Mouse (Mus musculus) lung, postnatal 0 days (tissue): Measurements from ENCODE around the gene Nomo1.

ENCODE experiments used
- CTCF ChIP-seq: IDR thresholded peaks from 2 replicates; pipeline ENCODE4 v1.5.1; 2016; ENCODE audit warnings: antibody characterized with exemption, mild to moderate bottlenecking
- EP300 ChIP-seq: IDR thresholded peaks from 2 replicates; pipeline ENCODE4 v1.6.1; 2016; ENCODE audit warnings: antibody characterized with exemption, mild to moderate bottlenecking, control low read depth

DNA sequence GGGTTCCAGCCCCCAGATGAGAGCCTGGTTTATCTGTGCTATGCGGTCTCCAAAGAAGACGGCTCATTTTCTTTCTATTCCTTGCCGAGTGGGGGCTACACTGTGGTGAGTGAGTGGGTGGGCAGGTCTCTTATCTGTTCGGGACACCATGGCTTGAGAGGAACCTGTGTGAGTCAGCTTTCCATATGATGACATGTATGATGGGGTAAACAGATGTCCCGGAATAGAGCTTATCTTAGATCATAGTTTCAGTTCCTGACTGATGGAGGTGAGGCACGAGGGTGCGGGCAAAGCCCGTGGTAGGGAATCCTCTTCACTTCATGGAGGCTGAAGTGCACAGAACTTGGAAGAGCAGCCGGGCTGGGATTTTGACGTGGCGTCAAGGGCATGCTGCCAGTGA is 12.4 kb downstream of the Nomo1 start:
- TF ChIP-seq CTCF (no peak), EP300 (no peak)
